Mouse (Mus musculus) right cerebral cortex, postnatal 36 days (tissue): ENCODE results near the gene Habp2.

Source experiments
- DNase-seq, 2 experiments: peaks; one replicate each; pipeline ENCODE4 v3.0.0; 2022; ENCODE audit warnings: low spot score in 2 of 2, mixed read lengths in 1 of 2

Gene Habp2

DNA sequence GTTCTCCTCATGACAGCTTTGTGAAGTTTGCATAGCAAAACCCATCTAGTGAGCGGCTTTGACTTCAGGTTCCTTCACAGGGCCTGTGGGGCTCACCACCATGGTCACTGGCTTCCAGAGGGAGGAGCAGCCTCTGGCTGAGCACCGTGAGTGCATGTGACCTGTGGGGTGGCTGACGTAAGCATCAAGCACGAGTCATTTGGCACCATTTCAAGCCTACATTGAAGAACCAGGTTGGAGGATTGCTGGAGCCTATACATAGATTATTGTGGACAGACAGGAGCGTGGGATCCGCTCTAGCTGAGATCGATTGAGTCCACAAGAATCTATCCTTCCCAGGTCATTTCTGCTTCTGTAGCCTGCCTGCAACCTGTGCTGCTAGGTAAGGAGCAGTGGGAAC is at the start of gene Habp2:
Gene Habp2, plus strand, starts transcription at position 272 of the 400 bp plus-strand sequence.
- DNase-seq: no peak

DNA sequence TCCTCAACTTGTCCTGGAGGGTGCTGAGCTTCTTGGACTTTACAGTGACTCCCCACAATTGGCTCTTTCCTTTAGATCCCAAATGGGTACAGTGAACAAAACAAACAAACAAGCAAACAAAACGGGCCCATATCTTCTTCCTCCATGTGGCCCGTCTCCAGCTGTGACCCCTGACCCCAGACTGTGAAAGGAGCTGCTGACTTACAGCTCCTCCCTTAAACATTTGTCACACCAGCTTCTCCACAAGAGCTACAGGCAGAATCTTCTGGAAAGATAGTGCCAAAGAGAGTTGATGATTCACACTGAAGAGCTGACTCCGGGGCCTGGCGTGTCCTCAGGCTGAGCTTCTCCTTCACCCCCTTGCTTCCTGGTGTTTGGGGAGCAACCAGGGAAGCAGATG is 48.4 kb upstream of the Habp2 start:
- no peak for DNase-seq

DNA sequence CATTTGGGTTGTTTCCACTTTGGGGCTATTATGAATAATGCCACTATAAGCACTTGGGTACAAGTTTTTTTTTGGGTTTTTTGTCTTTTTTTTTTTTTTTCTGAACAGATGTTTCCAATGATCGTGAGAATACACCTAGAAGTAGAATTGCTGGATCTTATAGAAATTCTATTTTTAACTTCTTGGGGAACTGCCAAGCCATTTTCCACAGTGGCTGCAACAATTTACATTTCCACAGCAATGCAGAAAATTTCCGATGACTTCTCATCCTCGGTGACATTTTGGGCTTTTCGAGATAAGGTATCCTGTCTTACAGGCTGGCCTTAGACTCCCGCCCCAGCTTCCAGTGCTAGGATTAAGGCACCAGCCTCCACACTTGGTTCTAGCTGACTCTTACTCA is 41.7 kb upstream of the Habp2 start:
- DNase-seq: no peak

DNA sequence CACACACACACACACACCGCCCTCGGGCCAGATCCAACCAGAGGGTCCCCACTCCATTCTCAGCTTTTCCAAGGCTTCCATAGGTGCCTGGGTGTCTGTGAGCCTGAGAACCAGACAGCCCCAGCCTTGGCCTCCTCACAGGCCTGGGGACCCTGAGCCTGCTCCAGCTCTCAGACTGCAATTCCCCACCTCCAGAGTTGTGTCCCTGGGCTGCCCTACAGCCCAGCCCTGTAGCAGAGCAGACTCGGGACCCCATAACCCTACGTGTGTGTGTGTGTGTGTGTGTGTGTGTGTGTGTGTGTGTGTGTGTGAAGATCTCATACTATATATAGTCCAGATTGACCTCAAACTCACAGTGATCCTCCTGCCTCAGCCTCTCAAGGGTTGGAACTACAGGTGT is 34.1 kb upstream of the Habp2 start:
- no peak for DNase-seq

DNA sequence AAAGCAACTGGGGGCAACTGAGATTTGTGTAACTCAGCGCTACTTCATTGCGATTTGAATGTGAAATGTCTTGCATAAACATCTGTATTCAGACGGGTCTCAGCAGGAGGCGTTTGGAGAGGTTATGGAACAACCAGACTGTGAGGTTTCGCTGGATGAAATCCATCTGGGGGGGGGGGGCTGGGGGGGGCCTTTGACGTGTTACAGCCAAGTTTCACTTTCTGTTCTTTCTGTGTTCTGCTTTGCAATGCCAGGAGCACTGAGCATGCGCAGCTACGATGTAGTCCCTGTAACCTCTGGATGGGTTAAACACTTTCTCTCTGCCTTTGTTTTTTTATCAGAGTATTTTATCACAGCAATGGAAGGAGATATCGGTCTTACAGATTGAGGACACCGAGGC is 33.7 kb upstream of the Habp2 start:
- no peak for DNase-seq

DNA sequence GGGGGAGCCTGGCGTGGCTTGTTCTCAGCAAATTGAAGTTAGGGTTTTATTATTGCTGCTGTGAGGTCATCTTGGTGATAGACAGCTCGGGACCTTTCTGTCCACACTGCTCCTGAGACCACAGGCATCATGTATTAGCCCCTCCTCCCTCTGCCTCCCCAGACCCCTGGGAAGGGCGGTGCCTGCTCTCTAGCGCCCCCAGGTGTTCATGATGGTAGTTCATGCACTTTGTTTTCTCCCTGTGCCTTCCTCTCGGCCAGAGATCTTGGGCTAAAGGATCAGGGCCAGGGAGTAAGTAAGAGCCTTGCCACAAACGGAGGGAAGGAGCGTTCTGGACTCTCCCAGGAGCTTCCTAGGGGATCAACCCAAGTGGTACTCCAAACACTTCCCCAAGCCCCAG is 32.2 kb upstream of the Habp2 start:
- no peak for DNase-seq

DNA sequence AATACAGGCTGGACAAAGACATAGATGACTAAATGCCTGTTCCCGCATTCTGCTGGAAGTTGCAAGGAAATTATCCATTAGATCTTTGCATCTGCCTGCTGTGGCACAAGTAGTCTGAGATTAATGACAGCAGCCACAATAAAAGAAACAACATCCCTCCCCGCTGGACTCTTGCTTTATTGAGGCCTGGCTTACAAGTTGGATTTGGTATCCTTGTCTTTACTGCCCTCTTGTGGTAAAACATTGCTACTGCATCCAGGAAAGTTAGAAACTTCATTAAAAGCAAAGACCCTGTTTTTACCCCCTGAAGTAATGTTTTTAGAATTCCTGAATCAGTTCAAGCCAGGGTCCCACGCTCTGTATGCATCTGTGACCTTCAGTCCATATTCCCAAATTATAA is 31.4 kb upstream of the Habp2 start:
- DNase-seq: no peak

DNA sequence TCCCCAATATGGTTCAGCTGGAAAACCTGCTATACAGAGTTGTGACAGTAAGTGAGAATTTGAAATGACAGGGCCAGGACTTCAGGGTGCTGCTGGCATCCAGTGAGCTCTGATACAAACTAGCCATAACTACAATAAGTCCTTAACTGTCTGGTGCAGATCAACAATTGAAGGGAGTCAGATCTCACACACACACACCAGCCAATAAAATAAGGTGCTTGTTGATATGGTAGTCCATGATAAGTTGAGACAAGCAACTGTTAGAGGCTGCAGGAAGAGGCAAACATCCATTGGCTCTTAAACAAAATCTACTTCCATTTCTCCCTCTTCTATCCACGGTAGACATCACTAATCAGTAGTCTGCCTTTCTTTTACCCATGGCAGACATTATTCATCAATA is 30.7 kb upstream of the Habp2 start:
- no peak for DNase-seq

DNA sequence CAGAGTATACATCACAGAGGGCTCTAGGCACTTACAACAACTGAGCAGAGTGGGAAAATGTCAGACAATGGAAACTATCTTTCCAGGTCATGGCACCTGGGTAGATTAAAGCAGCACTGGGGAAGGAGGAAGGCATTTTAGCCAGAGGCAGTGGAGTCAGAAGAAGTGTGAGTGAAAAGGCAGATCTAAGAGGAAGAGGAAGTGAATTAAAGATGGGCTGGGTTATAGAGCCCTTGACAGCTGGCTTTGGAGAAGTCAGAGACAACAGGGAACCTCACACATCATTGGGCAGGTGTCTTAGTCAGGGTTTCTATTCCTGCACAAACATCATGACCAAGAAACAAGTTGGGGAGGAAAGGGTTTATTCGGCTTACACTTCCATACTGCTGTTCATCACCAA is 30.2 kb upstream of the Habp2 start:
- DNase-seq: no peak

DNA sequence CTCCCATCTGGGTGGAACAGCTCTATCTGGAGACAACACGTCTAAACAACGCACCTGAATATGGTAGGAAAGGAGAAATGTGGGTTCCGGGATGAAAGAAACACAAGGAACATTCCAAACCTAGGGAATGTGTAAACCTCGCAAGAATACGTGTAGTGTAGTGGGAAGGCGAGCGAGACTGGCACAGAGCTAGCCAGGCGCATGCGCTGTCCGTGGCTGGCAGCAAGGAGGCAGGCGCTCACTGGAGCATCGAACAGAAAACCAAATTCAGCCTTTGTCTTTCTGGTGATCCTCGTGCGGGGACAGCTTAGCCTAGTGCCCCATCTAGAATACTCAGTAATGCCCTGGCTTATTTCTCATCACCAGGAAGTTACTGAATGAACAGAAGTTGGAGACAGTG is 23.2 kb upstream of the Habp2 start:
- DNase-seq: no peak

DNA sequence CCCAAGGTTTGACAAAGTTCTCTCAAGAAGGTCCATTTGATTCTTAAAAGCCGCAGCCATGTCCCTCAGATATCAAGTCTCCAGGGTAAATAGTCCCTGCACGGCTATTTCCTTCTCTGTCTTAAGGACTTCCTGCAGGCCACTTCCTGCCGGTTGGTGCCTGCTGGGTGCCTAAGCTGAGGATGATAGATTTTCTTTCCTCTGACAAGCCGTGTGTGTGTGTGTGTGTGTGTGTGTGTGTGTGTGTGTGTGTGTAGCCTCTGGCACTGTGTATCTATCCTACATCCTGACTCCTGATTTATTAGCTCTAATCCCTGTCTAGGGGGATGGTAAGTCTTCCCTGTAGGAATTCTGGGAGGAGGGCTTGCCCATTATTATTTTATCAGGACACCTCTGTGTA is 22.8 kb upstream of the Habp2 start:
- DNase-seq: no peak

DNA sequence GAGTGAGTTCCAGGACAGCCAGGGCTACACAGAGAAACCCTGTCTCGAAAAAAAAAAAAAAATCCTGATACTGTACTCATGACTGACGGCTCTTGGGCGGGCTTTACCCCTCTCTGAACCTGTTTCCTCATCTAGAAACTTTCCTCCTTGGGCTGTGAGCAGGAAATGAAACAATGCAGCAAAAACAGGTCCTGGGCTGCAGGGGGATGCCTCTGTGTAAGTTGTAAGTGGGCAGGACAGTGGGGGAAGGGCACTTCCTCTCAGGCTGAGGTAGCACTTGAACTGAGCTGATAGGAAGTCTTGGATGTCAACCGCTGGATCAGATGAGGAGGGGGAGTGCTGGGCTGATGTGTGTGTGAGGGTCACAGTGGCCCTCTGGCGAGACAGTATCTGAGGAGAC is 21.8 kb upstream of the Habp2 start:
- no peak for DNase-seq

DNA sequence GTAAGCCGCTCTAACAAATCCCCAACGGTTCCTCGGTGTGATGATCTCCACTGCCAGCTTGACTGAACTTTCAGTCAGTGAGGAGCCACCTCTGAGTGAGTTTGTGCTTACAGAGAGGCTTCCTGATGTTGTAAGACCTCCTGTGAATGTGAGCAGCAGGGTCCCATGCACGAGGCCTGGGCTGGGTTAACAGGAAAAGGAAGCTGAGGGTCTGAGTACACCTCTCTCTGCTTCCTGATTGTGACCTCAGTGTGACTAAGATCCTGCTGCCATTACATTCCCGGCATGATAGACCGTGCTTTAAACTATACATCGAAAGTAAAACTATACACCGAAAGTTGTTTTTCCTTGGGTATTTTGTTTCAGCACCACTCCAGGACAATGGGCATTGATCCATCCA is 14.9 kb upstream of the Habp2 start:
- DNase-seq: no peak

DNA sequence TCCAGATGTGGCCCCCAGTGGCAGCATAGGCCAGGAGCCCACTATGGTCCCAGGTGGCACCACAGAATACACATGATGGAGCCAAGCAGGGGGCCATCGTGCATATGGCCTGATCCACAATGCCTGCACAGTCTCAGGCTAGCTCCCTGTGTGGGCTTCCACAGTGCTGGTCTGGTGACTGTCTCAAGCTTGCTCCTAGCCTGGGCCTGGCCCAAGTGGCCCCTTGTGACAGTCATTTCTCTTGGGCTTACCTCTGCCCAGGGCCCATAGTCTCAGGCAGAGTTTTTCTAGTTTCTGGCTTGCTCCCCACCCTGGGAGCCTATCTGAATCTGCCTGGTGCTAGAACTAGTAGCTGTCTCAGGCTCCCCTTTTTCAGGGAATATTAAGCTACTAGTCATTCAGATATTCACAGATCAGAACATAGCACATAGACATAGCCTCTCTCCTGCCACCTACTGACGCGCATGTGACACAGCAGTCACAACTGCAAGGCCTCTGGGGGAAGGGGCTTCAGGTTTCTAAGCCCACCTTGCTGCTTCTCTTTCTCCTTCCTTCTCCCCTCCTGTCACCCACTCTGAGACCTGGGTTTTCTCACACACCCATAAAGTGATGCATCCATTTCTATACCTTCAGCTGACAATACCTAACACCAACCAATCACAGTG is 9.7 kb upstream of the Habp2 start:
- DNase-seq: no peak

DNA sequence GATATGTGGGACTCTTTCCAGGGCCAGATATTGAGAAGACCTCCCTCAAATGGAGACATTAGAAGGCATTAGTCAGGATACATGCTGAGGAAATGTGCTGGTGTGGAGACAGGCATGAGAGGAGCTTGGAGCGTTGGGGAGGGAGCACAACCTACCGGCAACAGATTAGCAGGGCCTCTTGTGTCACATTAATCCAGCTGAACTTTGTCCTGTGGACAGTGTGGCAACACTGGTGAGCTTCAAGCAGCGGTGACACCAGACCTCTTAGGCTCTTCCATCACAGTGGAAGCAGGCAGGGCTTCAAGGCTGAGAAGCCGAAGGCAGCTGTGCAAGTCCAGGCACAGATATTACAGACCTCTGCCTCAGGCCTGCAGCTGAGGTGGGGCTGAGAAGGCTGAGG is 9.0 kb upstream of the Habp2 start:
- no peak for DNase-seq

DNA sequence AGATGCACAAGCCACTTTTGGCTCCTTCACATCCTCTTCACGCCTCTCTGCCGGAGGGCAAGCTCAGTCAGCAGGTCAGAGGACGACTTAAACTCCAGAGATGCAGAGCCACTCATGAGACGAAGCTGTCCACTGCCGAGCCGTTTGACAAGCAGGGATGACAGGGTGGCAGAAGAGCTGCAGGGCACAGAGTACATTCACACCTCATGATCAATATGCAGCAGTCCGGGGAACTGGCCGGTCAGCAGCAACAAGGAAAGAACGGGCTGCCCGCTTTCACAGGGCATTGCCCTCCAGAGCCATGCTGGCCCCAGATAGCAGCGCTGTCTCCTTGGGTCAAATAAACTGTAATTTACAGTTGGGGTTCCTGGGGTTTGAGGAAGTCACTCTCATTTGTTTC is 8.6 kb upstream of the Habp2 start:
- DNase-seq: no peak

DNA sequence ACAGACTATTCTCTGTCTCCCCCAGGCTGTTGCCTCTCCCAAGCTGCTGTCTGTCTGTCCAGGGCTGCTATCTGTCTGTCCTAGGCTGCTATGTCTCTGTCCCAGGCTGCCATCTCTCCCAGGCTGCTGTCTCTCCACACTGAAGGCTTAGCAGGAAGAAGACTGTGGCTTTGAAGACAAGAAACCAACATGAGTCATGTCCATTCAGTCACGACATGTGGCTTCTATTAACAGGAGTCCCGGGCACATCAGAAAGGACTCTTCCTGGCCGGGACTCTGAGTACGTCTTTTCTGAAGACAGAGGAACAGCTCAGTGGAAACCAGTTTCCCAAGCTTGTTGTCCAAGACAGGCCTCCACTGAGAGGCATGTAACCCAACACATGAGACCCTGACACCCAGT is 1.7 kb upstream of the Habp2 start:
- no peak for DNase-seq

DNA sequence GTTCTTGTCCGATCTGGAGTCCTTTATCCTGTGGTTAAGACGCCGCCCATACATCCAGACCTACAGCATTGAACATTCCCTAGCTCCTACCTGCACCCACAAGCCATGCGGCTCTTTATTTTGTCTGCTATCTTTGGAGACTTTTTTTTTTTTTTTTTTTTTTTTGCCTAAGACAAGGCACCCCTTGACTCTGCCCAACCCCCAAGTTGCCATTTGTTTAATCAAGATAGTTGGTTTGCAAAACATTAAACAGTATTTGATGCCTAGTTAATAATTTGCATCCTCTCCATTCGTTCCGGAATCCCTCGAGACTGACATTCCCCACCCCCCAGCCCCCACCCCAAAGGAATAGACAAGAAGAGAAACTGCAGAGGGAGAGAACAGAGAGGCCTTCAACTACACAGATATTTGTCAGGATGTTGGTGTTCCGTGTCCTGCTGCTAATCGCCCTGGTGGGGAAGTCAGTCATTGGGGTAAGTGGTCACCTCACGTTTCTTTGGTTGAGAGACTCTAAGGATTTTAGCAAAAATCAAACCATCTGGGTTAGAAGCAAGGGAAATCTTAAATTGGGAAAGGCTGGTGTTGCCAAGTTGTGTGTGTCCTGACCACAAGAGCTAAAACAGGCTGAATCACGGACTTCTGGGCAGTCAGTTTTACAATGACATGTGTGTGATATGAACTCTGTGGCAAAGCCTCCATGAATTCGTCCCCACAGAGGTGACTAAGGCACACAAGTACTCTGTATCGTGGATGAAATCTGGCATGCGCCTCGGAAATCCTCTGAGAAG is 837 bp downstream of the Habp2 start:
- DNase-seq: no peak

DNA sequence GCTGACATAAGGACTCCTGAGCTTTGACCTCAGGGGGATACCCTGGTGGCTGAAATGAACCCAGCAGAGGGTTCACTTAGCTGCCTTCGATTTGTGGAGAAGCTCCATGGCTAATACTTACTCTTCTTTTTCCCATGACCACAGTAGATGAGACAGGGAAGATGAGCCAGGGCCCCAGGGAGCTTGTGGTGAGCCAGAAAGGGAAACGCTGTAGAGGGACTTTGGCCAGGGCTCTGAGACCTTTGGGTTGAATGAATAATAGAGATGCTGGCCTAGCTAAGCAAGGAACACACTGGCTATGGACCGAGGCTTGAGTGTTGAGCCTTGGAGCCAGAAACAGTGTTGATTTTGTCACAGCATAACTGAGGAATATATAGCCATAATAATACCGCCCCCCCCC is 1.5 kb downstream of the Habp2 start:
- no peak for DNase-seq

DNA sequence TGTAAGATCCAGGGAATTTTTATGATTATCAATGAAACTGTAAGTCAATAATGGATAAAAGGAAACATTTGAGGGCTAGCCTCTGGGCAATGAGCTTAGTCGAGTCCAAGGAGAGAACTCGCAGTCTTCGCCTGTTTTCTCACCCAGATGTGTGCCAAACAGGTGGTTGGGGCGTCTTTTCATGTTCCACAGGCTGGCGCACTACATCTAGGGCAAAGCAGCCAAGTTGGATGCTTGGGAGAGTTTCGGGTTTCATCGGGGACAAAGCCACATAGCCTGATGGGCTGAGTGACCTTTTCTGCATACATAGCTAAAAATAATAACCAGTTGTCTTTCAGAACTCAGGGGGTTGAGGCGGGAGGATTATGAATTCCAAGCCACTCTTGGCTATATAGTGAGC is 2.7 kb downstream of the Habp2 start:
- no peak for DNase-seq

DNA sequence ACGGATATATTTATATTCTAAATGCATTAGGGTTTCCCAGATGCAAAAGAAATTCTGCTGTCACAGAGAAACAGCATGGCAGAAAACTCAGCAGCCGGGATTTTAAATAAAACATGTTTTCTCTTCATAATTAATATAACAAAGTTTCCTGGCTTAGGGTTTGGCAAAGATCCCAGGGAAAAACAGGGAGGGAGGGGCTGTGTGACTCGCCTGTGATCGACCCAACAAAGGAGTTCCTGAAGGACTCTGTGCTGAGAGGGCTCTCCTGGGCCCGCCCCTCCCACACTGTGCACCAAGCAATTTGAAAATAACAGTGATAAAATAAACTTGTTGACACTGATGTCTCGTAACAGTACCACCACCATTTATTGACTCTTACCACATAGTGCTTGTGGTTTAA is 5.0 kb downstream of the Habp2 start:
- DNase-seq: no peak

DNA sequence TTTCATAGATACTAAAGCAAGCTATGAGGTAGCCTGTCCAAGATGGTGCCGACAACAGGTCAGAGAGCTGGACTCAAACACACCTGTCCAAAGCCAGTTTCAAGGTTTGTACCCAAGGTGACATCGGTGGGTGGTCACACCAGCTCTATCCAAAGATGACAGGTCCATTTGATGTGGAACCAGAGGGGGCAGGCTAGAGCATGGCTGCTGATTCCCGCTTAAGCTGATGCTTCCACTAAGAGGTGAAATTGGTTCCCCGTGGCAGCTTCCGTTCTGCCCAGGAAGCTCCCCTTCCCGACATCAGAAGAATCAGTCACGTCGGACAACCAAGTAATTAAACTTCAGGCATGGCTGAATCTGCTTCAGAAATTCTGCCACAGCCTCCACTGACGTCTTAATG is 5.4 kb downstream of the Habp2 start:
- no peak for DNase-seq

DNA sequence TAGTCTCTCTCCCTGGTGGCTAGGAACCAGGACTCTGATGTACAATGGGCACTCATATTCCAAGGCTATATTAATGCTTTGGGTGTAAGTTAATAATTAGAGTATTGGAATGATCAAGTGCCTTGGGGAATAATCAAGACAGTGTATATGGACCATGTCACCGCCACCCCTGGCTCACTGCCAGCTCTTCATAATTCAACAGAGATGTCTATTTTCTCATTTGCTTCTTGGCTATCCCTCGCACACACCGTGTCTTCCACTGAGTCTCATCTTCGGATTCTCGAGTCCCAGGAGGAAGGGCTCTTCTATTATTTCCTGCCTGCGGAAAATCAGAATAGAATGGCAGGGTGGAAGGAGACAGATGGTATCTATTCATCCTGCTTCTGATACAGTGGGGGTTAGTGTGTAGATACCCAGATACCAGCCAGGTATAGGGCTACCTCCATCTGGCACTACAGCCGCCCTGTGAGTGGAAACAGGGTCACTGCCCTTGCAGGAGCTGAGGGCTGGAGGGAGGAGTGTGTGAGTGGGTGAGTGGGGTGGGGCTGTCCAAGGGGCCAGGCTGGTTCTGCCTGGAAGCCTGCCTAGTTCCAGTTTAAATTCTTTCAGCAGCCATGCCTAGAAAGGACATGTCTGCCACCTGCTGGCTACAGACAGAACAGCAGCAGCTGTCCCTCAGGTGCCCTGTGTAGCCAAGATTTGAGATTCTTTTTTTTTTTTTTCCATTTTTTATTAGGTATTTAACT is 7.9 kb downstream of the Habp2 start:
- peak; percentile 46 to 57 for DNase-seq
